Mouse (Mus musculus) neural tube, embryonic 10.5 days (tissue): Measurements from ENCODE around the gene Stxbp5l.
"Not testable (repeated sequence)": the region's sequence is repeated elsewhere in the genome, so short reads cannot be mapped to it uniquely, and the experiment has no call there.

Source experiments
- DNase-seq: peaks from one replicate; pipeline ENCODE4 v3.0.0-alpha.2; 2017; ENCODE audit warnings: low spot score; ENCODE audit errors: extremely low spot score

Gene Stxbp5l

DNA sequence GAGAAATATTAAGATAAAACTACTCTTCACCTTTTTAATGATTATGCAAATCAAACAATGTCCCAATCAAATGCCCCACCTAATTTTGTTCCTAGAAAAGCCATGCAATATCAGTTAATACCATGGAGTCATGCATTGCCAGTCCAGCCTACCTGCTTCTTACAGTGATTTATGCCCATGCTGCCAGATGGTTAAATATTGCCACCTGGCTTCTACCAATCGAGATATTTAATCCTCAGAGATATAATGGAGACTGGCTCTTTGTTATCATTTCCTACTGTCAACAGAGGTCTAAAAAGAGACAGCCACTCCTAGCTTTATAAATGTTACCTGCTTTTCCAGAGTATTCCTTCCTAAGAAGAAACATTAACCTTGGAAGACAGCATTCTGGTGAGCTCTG, 104.6 kb downstream of the Stxbp5l start:
- no peak for DNase-seq

GRCm38 (mm10) chr16:37273681-37274080, 111.1 kb downstream of the Stxbp5l start:
- no peak for DNase-seq

GRCm38 (mm10) chr16:37261678-37262077, 123.1 kb downstream of the Stxbp5l start:
- no peak for DNase-seq

- DNase-seq: no peak
These were observed 165.6 kb downstream of the Stxbp5l start for GRCm38 (mm10) chr16:37219151-37219550.

DNA sequence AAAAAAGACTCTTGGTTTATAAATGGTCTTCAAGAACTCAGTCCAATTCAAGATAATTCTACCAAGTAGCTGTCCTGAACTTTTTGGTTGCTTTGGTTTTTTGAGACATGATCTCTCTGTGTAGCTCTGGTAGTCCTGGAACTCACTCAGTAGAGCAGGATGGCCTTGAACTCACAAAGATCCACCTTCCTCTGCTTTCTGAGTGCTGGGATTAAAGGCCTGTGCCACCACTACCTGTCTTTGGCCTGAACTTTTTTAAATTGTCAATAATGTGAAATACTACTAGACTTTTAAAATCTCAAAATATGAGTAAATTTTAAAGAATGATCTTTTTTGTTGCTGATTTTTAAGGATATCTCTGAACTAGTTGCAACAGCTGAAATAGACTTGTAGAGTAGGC, 176.0 kb downstream of the Stxbp5l start:
- no peak for DNase-seq

- no peak for DNase-seq
These were observed 190.6 kb downstream of the Stxbp5l start for GRCm38 (mm10) chr16:37194152-37194551.

DNA sequence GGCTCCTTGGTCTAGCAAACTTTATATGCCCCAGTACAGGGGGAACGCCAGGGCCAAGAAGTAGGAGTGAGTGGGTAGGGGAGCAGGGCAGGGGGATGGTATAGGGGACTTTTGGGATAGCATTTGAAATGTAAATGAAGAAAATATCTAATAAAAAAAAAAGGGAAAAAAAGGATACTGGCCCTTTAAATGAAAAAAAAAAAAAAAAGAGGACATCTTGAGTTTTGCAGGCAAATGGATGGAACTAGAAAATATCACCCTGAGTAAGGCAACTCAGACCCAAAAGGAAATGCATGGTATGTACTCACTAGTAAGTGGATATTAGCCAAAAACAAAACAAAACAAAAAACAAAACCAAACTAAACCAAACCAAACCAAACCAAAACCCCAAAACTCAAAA, 259.6 kb downstream of the Stxbp5l start:
- not testable (repeated sequence) for DNase-seq

DNA sequence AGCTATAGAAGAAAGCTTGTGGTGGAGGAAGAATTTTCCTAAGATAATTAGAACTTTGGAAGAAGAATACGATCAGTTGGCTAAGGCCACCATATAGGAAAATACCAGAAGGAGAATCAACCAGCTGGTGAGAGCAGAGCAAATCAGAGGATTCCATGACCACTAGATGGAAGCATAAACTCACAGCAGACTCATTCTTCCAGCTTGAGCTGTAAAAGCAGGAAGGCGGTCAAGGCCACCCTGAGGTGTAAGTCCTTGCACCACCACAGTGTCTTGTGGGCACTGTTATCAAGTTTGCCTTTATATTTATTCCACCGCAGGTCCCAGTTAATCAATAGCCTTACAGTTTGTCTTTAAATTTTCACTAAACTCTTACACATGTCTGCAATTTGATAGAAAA, 275.5 kb downstream of the Stxbp5l start:
- peak; percentile 15 for DNase-seq

DNA sequence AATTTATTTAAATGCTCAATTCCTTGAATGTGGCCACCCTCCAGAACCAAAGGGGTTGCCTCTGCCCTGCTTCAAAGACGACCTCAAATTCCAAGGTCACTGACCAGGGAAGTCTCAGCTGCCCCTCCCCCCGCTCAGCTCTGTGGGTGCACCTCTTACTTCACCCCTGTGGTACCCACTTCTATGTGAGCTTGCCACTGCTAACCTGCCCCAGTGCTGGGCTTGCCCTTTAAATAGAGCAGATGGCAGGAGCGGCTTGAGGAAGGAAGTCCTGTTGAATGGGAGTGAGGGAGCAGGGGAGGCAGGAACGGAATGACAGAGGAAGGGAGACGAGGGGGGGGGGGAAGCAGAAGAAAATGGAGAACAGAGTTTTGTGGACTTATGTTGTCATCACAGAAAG, 276.0 kb downstream of the Stxbp5l start:
- no peak for DNase-seq

DNA sequence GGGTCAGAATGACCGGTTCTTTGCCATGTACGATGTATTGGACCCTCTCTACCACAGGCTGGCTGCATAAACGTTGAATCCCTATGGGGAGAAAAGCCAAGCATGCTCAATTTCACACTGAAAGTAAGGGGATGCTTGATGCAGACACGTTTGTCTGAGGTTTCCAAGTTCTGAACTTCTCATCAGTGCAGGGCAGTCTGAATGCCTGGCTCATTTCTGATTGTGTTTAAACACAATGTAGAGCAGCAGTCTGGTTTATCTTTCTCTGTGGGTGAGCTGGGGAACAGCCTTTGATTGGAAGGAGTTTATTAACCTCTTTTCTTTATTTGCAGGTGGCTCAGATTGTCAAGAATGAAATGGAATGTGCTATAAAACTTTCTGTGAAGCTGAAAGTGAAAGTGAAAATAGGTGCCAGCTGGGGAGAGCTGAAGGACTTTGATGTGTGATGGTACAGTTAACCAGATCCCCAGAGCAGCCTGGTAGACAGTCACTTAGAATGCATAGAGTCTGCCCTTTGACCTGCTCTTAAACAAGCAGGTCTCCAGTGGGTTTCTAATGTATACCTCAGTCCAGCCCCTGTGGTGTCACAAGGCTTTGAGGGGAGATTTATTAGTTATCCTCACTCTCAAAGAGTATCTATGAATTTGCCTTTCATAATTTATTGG, 290.5 kb downstream of the Stxbp5l start:
- no peak for DNase-seq

DNA sequence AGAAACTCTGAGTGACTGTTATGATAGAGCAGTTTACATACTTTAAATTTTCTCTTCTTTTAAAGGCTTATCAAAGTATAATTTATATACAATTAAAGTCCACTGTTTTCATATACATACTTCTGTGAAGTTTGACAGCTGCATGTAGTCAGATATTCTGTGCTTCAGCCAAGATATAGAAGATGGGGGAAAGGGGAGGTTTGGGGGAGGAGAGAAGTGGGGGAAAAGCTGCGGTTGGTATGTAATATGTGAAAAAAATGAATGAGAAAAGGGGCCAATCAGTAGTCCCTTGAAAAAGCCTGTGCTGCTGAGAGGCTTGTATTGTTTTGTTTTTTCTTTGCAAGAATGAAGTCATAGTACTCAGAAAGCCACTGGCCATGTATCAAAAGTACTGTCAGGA, 295.1 kb downstream of the Stxbp5l start:
- DNase-seq: no peak

- DNase-seq: no peak
These were observed 312.4 kb downstream of the Stxbp5l start for GRCm38 (mm10) chr16:37072354-37072753.
